Comparison of ENCODE assay signal across 8 mouse cellular contexts in the genomic region with DNA sequence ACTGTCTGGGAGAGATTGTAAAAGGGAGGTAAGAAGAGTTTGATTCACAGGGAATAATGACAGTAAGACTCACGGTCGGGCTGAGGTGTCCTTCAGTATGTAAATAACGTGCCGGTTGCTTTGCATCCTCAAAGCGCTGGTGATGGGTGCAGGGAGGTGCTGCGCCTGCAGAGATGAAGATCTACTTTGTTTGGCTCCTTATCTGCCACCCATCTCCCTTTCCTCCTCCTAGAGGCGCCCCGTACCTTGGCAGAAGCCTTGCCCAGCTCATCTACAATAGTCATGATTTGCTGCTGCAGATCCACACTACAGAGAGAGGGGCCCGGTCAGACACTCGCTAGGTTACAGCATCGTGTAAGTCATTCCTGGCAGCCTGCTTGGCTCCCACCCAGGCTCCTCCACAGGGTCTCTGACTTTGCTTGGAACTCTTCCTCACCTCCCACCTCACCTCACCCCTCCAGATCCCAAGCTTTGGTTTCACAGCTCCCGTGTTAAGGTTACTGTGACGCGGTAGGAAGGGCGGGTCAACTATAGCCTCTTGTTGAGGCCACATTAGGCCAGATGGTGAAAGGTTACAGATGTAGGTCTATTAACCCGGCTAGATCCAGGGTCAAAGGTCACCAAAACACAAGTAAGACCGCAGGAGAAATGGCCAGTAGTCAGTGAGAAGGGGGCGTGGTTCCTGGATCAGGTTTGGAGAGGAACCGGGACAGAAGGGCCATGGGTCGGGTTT. TPM values are rescaled to one million over a fixed set of nuclear protein-coding genes. Genes with fewer than 3 reads are reported as not detected.
A peak's percentile ranks its signal among the peaks of the same experiment; 100 is the strongest.
DNase-seq lines count a peak whose midpoint lies in the region; ATAC-seq and TF ChIP-seq lines count a peak whose summit lies in the region.

No protein-coding gene starts in this region.

- WGBS in heart, postnatal 0 days: 23% methylated on average over 20 of the region's 20 CpGs
- 24% methylated on average over 20 of the region's 20 CpGs for WGBS in forebrain, embryonic 13.5 days
- WGBS in liver, embryonic 14.5 days (ENCODE audit: insufficient replicate concordance): 31% methylated on average over 20 of the region's 20 CpGs

- peaks cover 10% of the 10 kb centered on the region for H3K4me1 ChIP-seq in heart, postnatal 0 days (ENCODE audit: control insufficient read depth, insufficient read depth)
- H3K4me1 ChIP-seq in ES-E14 (ENCODE audit: control insufficient read depth in 2 of 2, insufficient read depth in 2 of 2, low read length in 2 of 2, poor library complexity in 1 of 2): peaks cover 0 to 9% of the 10 kb centered on the region in 2 experiments; a peak in 1 of 4 replicates
- peaks cover 25% of the 10 kb centered on the region for H3K4me1 ChIP-seq in forebrain, embryonic 13.5 days
- H3K4me1 ChIP-seq in liver, embryonic 14.5 days (replicated peaks; ENCODE audit: control insufficient read depth in 2 of 2, insufficient read depth in 2 of 2, low read length in 1 of 2): peaks cover 10 to 16% of the 10 kb centered on the region in 2 experiments

- peak overlapping the region; percentile 41; the same call in 1 of the 2 replicates for H3K9ac ChIP-seq in heart, postnatal 0 days (replicated peaks; ENCODE audit: low read depth, low read length)
- H3K9ac ChIP-seq in ES-E14 (ENCODE audit: insufficient read depth, low read depth, low read length, poor library complexity, severe bottlenecking): peak overlapping the region; percentile 72
- peak overlapping the region; percentile 85 for H3K9ac ChIP-seq in forebrain, embryonic 13.5 days
- peak overlapping the region; percentile 53 for H3K9ac ChIP-seq in liver, embryonic 14.5 days (replicated peaks)

- in situ Hi-C loops in ES-E14 (cut with MboI; ENCODE audit: low sequenced_read_pairs in 2 of 2, unreplicated experiment in 2 of 2): no loop called here

- H3K9me3 ChIP-seq in heart, postnatal 0 days (replicated peaks; ENCODE audit: control insufficient read depth, low read length): no peaks in the 10 kb centered on the region
- H3K9me3 ChIP-seq in ES-E14 (ENCODE audit: control insufficient read depth, insufficient read depth, low read depth, low read length): no peaks in the 10 kb centered on the region
- no peaks in the 10 kb centered on the region for H3K9me3 ChIP-seq in forebrain, embryonic 13.5 days (replicated peaks)
- no peaks in the 10 kb centered on the region for H3K9me3 ChIP-seq in liver, embryonic 14.5 days (ENCODE audit: control insufficient read depth, low read length)

- no peaks in the 10 kb centered on the region for H3K27me3 ChIP-seq in heart, postnatal 0 days (ENCODE audit: control insufficient read depth, insufficient read depth, low read length)
- H3K27me3 ChIP-seq in forebrain, embryonic 13.5 days: no peaks in the 10 kb centered on the region
- H3K27me3 ChIP-seq in liver, embryonic 14.5 days (ENCODE audit: control insufficient read depth, insufficient read depth, low read length): no peaks in the 10 kb centered on the region

- no peak for TF ChIP-seq EP300 in heart, postnatal 0 days (IDR thresholded peaks at IDR 0.05; ENCODE audit: low read depth)
- no peak for TF ChIP-seq EP300 in liver, embryonic 14.5 days (IDR thresholded peaks at IDR 0.05; ENCODE audit: low read depth)

- peak overlapping the region; percentile 64 for H3K4me3 ChIP-seq in heart, postnatal 0 days (ENCODE audit: low read depth, low read length)
- peak overlapping the region; percentile 70 to 87 for H3K4me3 ChIP-seq in ES-E14 (ENCODE audit: insufficient read depth in 1 of 2, low read depth in 1 of 2, low read length in 2 of 2, poor library complexity in 1 of 2, severe bottlenecking in 1 of 2)
- peak overlapping the region; percentile 74 for H3K4me3 ChIP-seq in forebrain, embryonic 13.5 days
- peak overlapping the region; percentile 69 to 92 for H3K4me3 ChIP-seq in liver, embryonic 14.5 days (ENCODE audit: insufficient read depth in 1 of 2, low read depth in 2 of 2, low read length in 2 of 2)

- peak overlapping the region; percentile 70 for H3K4me2 ChIP-seq in heart, postnatal 0 days (ENCODE audit: low read depth, low read length)
- H3K4me2 ChIP-seq in forebrain, embryonic 13.5 days: peak overlapping the region; percentile 95
- H3K4me2 ChIP-seq in liver, embryonic 14.5 days (ENCODE audit: low read depth): peak overlapping the region; percentile 72

- ATAC-seq in heart, postnatal 0 days (ENCODE audit: insufficient read depth, low read depth): peak; percentile 25
- peak; percentile 34 for ATAC-seq in forebrain, embryonic 13.5 days
- peak; percentile 56 for ATAC-seq in liver, embryonic 14.5 days (ENCODE audit: insufficient read depth)

- H3K36me3 ChIP-seq in heart, postnatal 0 days (replicated peaks; ENCODE audit: control insufficient read depth, insufficient read depth, low read length): peaks cover 40% of the 10 kb centered on the region
- H3K36me3 ChIP-seq in ES-E14 (ENCODE audit: control insufficient read depth, insufficient read depth, low read length, poor library complexity, severe bottlenecking): peaks cover 22% of the 10 kb centered on the region
- peaks cover 72% of the 10 kb centered on the region for H3K36me3 ChIP-seq in forebrain, embryonic 13.5 days (ENCODE audit: poor library complexity, severe bottlenecking)
- H3K36me3 ChIP-seq in liver, embryonic 14.5 days (replicated peaks; ENCODE audit: control insufficient read depth, insufficient read depth, low read depth): peaks cover 26% of the 10 kb centered on the region

- TF ChIP-seq CTCF in heart, postnatal 0 days (IDR thresholded peaks at IDR 0.05; ENCODE audit: low read depth): no peak
- TF ChIP-seq CTCF in liver, embryonic 14.5 days (IDR thresholded peaks at IDR 0.05; ENCODE audit: low read depth): no peak

- no peak for DNase-seq in heart, postnatal 0 days (ENCODE audit: low spot score)
- no peak for DNase-seq in heart, adult 8-10 months (ENCODE audit: low spot score)
- peak; percentile 54 for DNase-seq in ES-E14 (ENCODE audit: low read depth, low spot score)
- DNase-seq in liver, embryonic 14.5 days (ENCODE audit: low read depth in 3 of 3, low spot score in 3 of 3): no peak
- DNase-seq in urinary bladder, postnatal 14 days (ENCODE audit: low spot score): no peak
- DNase-seq in embryo, embryonic 11 days: no peak
- DNase-seq in embryo, embryonic 9.5 days (ENCODE audit: extremely low spot score): no peak

- peak overlapping the region; percentile 78 for H3K27ac ChIP-seq in heart, postnatal 0 days (ENCODE audit: low read depth)
- H3K27ac ChIP-seq in ES-E14 (ENCODE audit: insufficient read depth, low read depth, low read length, poor library complexity, severe bottlenecking): peak overlapping the region; percentile 58; the same call in 1 of the 2 replicates
- H3K27ac ChIP-seq in forebrain, embryonic 13.5 days: peak overlapping the region; percentile 85
- H3K27ac ChIP-seq in liver, embryonic 14.5 days: no peak overlapping the region

TF ChIP-seq in ES-E14, 5 proteins besides CTCF, POLR2A, EP300 and RAD21 (continues in another document):
- peak; percentile 24; the same call in 1 of the 2 replicates for TF ChIP-seq CHD2 (IDR thresholded peaks at IDR 0.05; ENCODE audit: low read depth, low read length)
- TF ChIP-seq ZNF384 (IDR thresholded peaks at IDR 0.05; ENCODE audit: low read depth, low read length): no peak

RNA-seq across cellular contexts. Expression of gene Atat1, which starts 0.5 kb away (rescaled TPM):
- 28.6 and 31.0 TPM in 2 replicates for total RNA-seq in heart, postnatal 0 days (2014; rRNA removed; ENCODE audit: low replicate concordance)
- 19.1 and 19.8 TPM in 2 replicates for polyA plus RNA-seq in heart, postnatal 0 days (2015; fragmentation: Nextera tagmentation; extraction: Ambion mirVana)
- total RNA-seq in heart, adult 8-10 months (2022): 1 to 10 TPM; 6.6 to 9.3 (median 8.3) TPM
- total RNA-seq in ES-E14 (2012; rRNA removed): 12.5 and 12.9 TPM in 2 replicates
- polyA plus RNA-seq in forebrain, embryonic 13.5 days (2015; fragmentation: Nextera tagmentation; extraction: Ambion mirVana): 331 and 355 TPM in 2 replicates
- 8.5 and 8.7 TPM in 2 replicates for polyA plus RNA-seq in liver, embryonic 14.5 days (2012; rRNA removed)
- 3.3 and 5.8 TPM in 2 replicates for polyA plus RNA-seq in liver, embryonic 14.5 days (2014; fragmentation: Nextera tagmentation; extraction: Ambion mirVana)

RNA-seq across cellular contexts. Expression of gene Mrps18b, which starts 6.8 kb away (rescaled TPM):
- 38.0 and 73.7 TPM in 2 replicates for total RNA-seq in heart, postnatal 0 days (2014; rRNA removed; ENCODE audit: low replicate concordance)
- polyA plus RNA-seq in heart, postnatal 0 days (2015; fragmentation: Nextera tagmentation; extraction: Ambion mirVana): 68.6 and 77.0 TPM in 2 replicates
- 10 to 100 TPM; 56.1 to 73.8 (median 57.0) TPM for total RNA-seq in heart, adult 8-10 months (2022)
- total RNA-seq in ES-E14 (2012; rRNA removed): 189 and 226 TPM in 2 replicates
- 57.1 and 62.2 TPM in 2 replicates for polyA plus RNA-seq in forebrain, embryonic 13.5 days (2015; fragmentation: Nextera tagmentation; extraction: Ambion mirVana)
- polyA plus RNA-seq in liver, embryonic 14.5 days (2012; rRNA removed): 42.6 and 51.6 TPM in 2 replicates
- polyA plus RNA-seq in liver, embryonic 14.5 days (2014; fragmentation: Nextera tagmentation; extraction: Ambion mirVana): 73.8 and 74.1 TPM in 2 replicates

RNA-seq across cellular contexts. Expression of gene Ppp1r10, which starts 6.9 kb away (rescaled TPM):
- total RNA-seq in heart, postnatal 0 days (2014; rRNA removed; ENCODE audit: low replicate concordance): 11.2 and 20.7 TPM in 2 replicates
- polyA plus RNA-seq in heart, postnatal 0 days (2015; fragmentation: Nextera tagmentation; extraction: Ambion mirVana): 14.8 and 20.2 TPM in 2 replicates
- 10 to 100 TPM; 22.7 to 42.3 (median 25.8) TPM for total RNA-seq in heart, adult 8-10 months (2022)
- total RNA-seq in ES-E14 (2012; rRNA removed): 64.8 and 68.2 TPM in 2 replicates
- 51.8 and 52.2 TPM in 2 replicates for polyA plus RNA-seq in forebrain, embryonic 13.5 days (2015; fragmentation: Nextera tagmentation; extraction: Ambion mirVana)
- polyA plus RNA-seq in liver, embryonic 14.5 days (2012; rRNA removed): 12.3 and 15.6 TPM in 2 replicates
- polyA plus RNA-seq in liver, embryonic 14.5 days (2014; fragmentation: Nextera tagmentation; extraction: Ambion mirVana): 15.4 and 17.4 TPM in 2 replicates

RNA-seq across cellular contexts. Expression of gene 2310061I04Rik, which starts 12.1 kb away (rescaled TPM):
- 32.5 and 36.6 TPM in 2 replicates for total RNA-seq in heart, postnatal 0 days (2014; rRNA removed; ENCODE audit: low replicate concordance)
- 51.9 and 53.1 TPM in 2 replicates for polyA plus RNA-seq in heart, postnatal 0 days (2015; fragmentation: Nextera tagmentation; extraction: Ambion mirVana)
- 100 to 1,000 TPM in 3 of 4 experiments, 10 to 100 TPM in 1; 85.5 to 115 (median 106) TPM for total RNA-seq in heart, adult 8-10 months (2022)
- total RNA-seq in ES-E14 (2012; rRNA removed): 13.6 and 15.8 TPM in 2 replicates
- 31.6 and 36.6 TPM in 2 replicates for polyA plus RNA-seq in forebrain, embryonic 13.5 days (2015; fragmentation: Nextera tagmentation; extraction: Ambion mirVana)
- 14.4 and 18.3 TPM in 2 replicates for polyA plus RNA-seq in liver, embryonic 14.5 days (2012; rRNA removed)
- polyA plus RNA-seq in liver, embryonic 14.5 days (2014; fragmentation: Nextera tagmentation; extraction: Ambion mirVana): 10.6 and 10.9 TPM in 2 replicates

RNA-seq across cellular contexts. Expression of gene Dhx16, which starts 29.7 kb away (rescaled TPM):
- 18.2 and 24.1 TPM in 2 replicates for total RNA-seq in heart, postnatal 0 days (2014; rRNA removed; ENCODE audit: low replicate concordance)
- polyA plus RNA-seq in heart, postnatal 0 days (2015; fragmentation: Nextera tagmentation; extraction: Ambion mirVana): 14.9 and 15.0 TPM in 2 replicates
- total RNA-seq in heart, adult 8-10 months (2022): 10 to 100 TPM; 18.7 to 20.8 (median 20.1) TPM
- total RNA-seq in ES-E14 (2012; rRNA removed): 202 and 391 TPM in 2 replicates
- 38.6 and 39.9 TPM in 2 replicates for polyA plus RNA-seq in forebrain, embryonic 13.5 days (2015; fragmentation: Nextera tagmentation; extraction: Ambion mirVana)
- polyA plus RNA-seq in liver, embryonic 14.5 days (2012; rRNA removed): 44.8 and 46.0 TPM in 2 replicates
- 25.5 and 30.2 TPM in 2 replicates for polyA plus RNA-seq in liver, embryonic 14.5 days (2014; fragmentation: Nextera tagmentation; extraction: Ambion mirVana)
